Mouse (Mus musculus) embryonic facial prominence, embryonic 15.5 days (tissue): ENCODE measurements around the gene Serpinc1. TPM values are rescaled to one million over a fixed set of nuclear protein-coding genes. Genes with fewer than 3 reads are reported as not detected.
"Not testable (repeated sequence)": the region's sequence is repeated elsewhere in the genome, so short reads cannot be mapped to it uniquely, and the experiment has no call there.

Experiments used
- ATAC-seq: fragments of 200-750 bp; cut with Nextera tagmentation; 2 replicates; pipeline ENCODE4 v1.8.0; 2017; ENCODE audit warnings: low read depth, moderate TSS enrichment; ENCODE audit not compliant: insufficient number of reproducible peaks, low FRiP score, low TSS enrichment
- H3K27ac ChIP-seq: fragments of 300-500 bp; sonication (generic); replicated peaks from 2 replicates; pipeline ENCODE4 v1.5.1; 2015; ENCODE audit warnings: mild to moderate bottlenecking, inconsistent platforms
- H3K27me3 ChIP-seq: fragments of 300-500 bp; sonication (generic); 2 replicates; pipeline ENCODE4 v1.6.1; 2015; ENCODE audit warnings: inconsistent platforms
- H3K36me3 ChIP-seq: fragments of 300-500 bp; sonication (generic); 2 replicates; pipeline ENCODE4 v1.6.1; 2015; ENCODE audit warnings: mild to moderate bottlenecking, inconsistent platforms
- H3K4me1 ChIP-seq: fragments of 300-500 bp; sonication (generic); 2 replicates; pipeline ENCODE4 v1.6.1; 2015; ENCODE audit warnings: inconsistent platforms
- H3K4me2 ChIP-seq: fragments of 300-500 bp; sonication (generic); replicated peaks from 2 replicates; pipeline ENCODE4 v1.6.1; 2015; ENCODE audit warnings: mild to moderate bottlenecking, inconsistent platforms
- H3K4me3 ChIP-seq: fragments of 300-500 bp; sonication (generic); replicated peaks from 2 replicates; pipeline ENCODE4 v1.5.1; 2015; ENCODE audit warnings: mild to moderate bottlenecking, inconsistent platforms
- H3K9ac ChIP-seq: fragments of 300-500 bp; sonication (generic); 2 replicates; pipeline ENCODE4 v1.6.1; 2015; ENCODE audit warnings: inconsistent platforms
- H3K9me3 ChIP-seq: fragments of 300-500 bp; sonication (generic); replicated peaks from 2 replicates; pipeline ENCODE4 v1.6.1; 2016; ENCODE audit warnings: inconsistent platforms
- WGBS: fragments of 180-500 bp; shearing (Covaris S2); methylation state at CpG from one replicate; pipeline ENCODE4 v1.1.7; 2015; 5-methylcytosine and 5-hydroxymethylcytosine counted together
- polyA plus RNA-seq: library from polyadenylated mRNA; unstranded; fragments of >200 nt; fragmentation: Nextera tagmentation; extraction: Ambion mirVana; gene quantifications from 2 replicates; pipeline ENCODE4 v1.2.1, GENCODE M21; 2015

Serpinc1 gene
- polyA plus RNA-seq, 1 experiment from 2014 or later = 2.5 TPM

DNA sequence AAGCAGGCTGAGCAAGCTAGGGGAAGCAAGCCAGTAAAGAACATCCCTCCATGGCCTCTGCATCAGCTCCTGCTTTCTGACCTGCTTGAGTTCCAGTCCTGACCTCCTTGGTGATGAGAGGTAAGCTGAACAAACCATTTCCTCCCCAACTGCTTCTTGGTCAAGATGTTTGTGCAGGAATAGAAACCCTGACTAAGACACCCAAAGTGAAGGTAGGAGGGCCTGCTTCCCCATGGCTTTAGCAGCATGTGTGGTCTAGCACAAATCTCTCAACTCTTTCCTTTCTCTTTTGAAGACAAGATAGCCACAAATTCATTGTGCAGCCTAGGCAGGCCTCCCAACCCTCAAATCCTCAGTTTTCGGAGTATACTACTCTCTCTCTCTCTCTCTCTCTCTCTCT is 6.3 kb downstream of the Serpinc1 start:
- H3K27ac ChIP-seq, H3K36me3 ChIP-seq, ATAC-seq, H3K27me3 ChIP-seq, H3K4me1 ChIP-seq, H3K9me3 ChIP-seq, H3K4me3 ChIP-seq, H3K9ac ChIP-seq, H3K4me2 ChIP-seq: not testable (repeated sequence)
- WGBS = 67% methylated on average over 1 of the region's 1 CpGs

DNA sequence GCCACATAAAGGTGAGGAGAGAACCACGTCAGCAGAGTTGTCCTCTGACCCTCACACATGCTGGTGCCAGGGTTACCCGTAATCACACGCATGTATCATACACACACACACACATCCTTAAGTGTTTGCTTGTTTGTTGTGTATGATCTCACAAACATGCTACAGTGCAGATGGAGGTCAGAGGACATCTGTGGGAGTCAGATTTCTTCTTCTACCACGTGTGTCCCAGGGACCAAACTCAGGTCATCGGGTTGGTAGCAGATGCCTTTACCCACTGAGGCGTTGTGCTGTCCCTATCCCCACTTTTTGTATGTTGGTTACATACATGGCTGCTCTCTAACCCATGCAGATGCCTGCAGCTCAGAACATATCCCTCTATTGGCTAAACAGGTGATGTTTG is 7.1 kb downstream of the Serpinc1 start:
- Histone ChIP-seq H3K27me3 (no peaks in the 10 kb centered on the region), H3K4me2 (no peak overlapping the region), H3K9ac (no peak overlapping the region), H3K4me3 (no peak overlapping the region), H3K4me1 (no peaks in the 10 kb centered on the region), H3K36me3 (no peaks in the 10 kb centered on the region), H3K27ac (no peak overlapping the region), H3K9me3 (no peaks in the 10 kb centered on the region)
- ATAC-seq = no peak
- whole genome bisulfite sequencing = 75% methylated on average over 6 of the region's 6 CpGs

DNA sequence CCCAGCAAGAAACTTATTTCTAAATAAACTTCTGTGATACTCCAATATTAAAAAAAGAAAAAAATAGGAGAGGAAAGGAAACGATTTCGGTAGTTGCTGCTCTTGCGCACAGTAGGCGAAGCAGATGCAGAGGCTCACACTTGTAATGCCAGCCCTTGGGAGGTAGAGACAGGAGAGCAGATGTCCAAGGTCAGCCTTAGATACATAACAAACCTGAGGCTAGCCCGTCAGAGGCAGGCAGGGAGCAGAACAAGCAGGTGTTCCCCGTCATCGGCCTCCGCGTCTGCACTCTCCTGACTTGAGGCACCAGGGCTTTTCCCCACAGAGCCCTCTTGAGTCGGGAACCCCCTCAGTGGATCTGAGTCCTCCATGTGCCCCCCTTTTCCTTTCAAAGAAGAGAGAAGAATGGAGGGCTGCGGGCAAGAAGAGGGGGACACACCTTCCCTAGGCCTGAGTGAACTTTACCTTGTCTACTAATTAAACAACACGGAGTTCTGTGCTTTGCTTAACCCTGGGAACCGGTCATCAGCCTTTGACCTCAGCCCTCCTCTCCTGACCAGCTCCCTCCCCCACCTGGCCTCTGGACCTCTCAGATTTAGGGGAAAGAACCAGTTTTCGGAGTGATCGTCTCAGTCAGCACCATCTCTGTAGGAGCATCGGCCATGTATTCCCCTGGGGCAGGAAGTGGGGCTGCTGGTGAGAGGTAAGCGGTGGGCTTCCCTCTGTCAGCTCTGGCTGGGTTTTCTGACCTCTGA is 8.7 kb downstream of the Serpinc1 start:
- Histone ChIP-seq H3K4me2 (no peak overlapping the region), H3K27me3 (no peaks in the 10 kb centered on the region), H3K9ac (no peak overlapping the region), H3K36me3 (no peaks in the 10 kb centered on the region), H3K9me3 (no peaks in the 10 kb centered on the region), H3K27ac (no peak overlapping the region), H3K4me3 (no peak overlapping the region), H3K4me1 (no peaks in the 10 kb centered on the region)
- 83% methylated on average over 17 of the region's 17 CpGs for WGBS
- ATAC-seq = no peak

DNA sequence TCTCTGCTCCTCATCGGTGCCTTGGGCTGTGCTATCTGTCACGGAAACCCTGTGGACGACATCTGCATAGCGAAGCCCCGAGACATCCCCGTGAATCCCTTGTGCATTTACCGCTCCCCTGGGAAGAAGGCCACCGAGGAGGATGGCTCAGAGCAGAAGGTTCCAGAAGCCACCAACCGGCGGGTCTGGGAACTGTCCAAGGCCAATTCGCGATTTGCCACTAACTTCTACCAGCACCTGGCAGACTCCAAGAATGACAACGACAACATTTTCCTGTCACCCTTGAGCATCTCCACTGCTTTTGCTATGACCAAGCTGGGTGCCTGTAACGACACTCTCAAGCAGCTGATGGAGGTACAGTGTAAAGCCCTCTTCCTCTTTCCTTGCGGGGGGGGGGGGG is 11.0 kb downstream of the Serpinc1 start:
- no peak for ATAC-seq
- Histone ChIP-seq H3K27me3 (no peaks in the 10 kb centered on the region), H3K4me1 (no peaks in the 10 kb centered on the region), H3K27ac (no peak overlapping the region), H3K9me3 (no peaks in the 10 kb centered on the region), H3K9ac (no peak overlapping the region), H3K36me3 (no peaks in the 10 kb centered on the region), H3K4me2 (no peak overlapping the region), H3K4me3 (no peak overlapping the region)
- 88% methylated on average over 15 of the region's 15 CpGs for WGBS

DNA sequence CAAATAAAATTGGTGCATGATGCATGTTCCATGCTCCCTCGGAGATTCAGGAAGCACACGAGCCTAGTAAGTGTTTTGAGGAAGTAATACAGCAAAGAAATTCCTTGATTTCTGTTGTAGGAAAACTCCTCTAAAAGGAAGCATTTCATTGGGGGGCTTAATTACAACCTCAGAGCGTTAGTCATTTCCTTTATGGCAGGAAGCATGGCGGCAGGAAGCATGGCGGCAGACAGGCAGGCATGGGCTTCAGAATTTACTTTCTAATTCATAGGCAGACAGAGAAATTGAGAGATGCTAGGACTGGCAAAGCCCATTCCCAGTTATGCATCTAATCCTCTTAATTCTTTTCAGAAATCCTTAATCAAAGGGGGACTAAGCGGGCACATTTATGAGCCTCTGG is 15.5 kb downstream of the Serpinc1 start:
- Histone ChIP-seq H3K27me3 (no peaks in the 10 kb centered on the region), H3K27ac (no peak overlapping the region), H3K36me3 (no peaks in the 10 kb centered on the region), H3K4me2 (no peak overlapping the region), H3K9ac (no peak overlapping the region), H3K4me3 (no peak overlapping the region), H3K4me1 (no peaks in the 10 kb centered on the region), H3K9me3 (no peaks in the 10 kb centered on the region)
- 79% methylated on average over 6 of the region's 6 CpGs for WGBS
- ATAC-seq = no peak

DNA sequence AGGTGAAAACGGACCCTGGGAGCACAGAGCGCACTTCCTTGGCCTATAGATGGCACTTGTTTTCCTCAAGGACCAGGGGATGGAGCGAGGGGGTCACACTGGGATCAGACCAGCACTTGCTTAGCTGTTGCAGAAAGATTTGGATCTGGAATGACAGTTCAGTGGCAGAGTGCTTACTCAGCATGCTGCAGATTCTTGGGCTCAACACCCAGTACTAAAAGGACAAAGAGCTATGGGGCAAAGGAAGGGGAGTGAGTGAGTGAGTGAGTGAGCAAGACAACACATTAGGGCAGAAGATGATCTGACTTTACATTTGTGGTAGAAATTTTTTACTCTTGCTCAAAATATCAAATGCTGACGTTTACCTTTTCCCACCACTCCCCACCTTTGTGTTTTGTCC is 26.6 kb downstream of the Serpinc1 start:
- no peaks in the 10 kb centered on the region for H3K9me3 ChIP-seq
- WGBS = 81% methylated on average over 4 of the region's 4 CpGs

DNA sequence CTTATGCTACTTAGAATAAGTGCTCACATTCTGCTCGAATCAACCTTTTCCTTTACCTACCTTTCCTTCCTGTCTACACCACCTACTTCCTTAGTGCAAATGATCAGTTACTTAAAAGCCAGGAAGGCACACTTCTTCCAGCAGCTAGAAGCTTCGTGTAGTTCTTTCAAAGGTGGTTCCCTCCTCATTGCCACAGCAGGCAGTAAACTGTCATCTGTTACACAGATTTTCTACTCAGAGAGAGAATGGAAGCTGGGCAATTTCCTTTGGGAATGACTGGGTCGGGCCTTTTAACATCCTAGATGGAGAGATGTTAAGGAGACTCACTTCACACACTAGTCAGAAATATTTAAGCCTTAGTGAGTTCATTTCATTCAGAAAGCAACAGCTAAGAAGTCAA is 27.1 kb downstream of the Serpinc1 start:
- Histone ChIP-seq H3K36me3 (peaks cover 7% of the 10 kb centered on the region; the same call in 1 of the 2 replicates), H3K4me3 (no peak overlapping the region), H3K9ac (no peak overlapping the region), H3K27ac (no peak overlapping the region), H3K27me3 (no peaks in the 10 kb centered on the region), H3K4me2 (no peak overlapping the region), H3K4me1 (peaks cover 15% of the 10 kb centered on the region; the same call in 1 of the 2 replicates), H3K9me3 (no peaks in the 10 kb centered on the region)
- no peak for ATAC-seq
- 50% methylated on average over 3 of the region's 3 CpGs for WGBS

More for the DNA sequence above, 26.6 kb downstream of the Serpinc1 start:
- Histone ChIP-seq H3K4me3 (no peak overlapping the region), H3K4me2 (no peak overlapping the region), H3K9ac (no peak overlapping the region), H3K27me3 (no peaks in the 10 kb centered on the region), H3K27ac (no peak overlapping the region), H3K36me3 (peaks cover 7% of the 10 kb centered on the region; the same call in 1 of the 2 replicates), H3K4me1 (peaks cover 15% of the 10 kb centered on the region; the same call in 1 of the 2 replicates)
- no peak for ATAC-seq

DNA sequence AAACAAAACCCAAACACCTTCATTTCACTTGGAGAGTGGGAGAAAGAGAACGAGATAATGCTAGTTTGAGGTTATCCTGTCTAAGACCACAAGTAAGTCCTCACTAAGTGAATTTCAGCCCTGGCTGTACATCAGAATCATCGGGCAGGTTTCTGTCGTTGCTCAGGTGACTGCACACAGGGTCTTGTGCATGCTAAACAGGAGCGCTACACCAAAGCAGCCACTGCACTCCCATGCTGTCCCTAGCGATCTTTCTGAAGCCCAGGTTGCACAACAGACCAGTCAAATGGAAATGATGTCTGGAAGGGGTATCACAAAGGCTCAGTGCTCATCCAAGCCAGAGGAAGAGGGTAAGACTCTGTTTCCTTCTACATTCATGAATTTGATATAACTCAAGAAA is 28.1 kb downstream of the Serpinc1 start:
- Histone ChIP-seq H3K4me3 (no peak overlapping the region), H3K27me3 (no peaks in the 10 kb centered on the region), H3K9ac (no peak overlapping the region), H3K4me2 (no peak overlapping the region), H3K9me3 (no peaks in the 10 kb centered on the region), H3K36me3 (peaks cover 9% of the 10 kb centered on the region; the same call in 1 of the 2 replicates), H3K27ac (no peak overlapping the region), H3K4me1 (peaks cover 15% of the 10 kb centered on the region; the same call in 1 of the 2 replicates)
- ATAC-seq = no peak
- WGBS = 84% methylated on average over 5 of the region's 5 CpGs

DNA sequence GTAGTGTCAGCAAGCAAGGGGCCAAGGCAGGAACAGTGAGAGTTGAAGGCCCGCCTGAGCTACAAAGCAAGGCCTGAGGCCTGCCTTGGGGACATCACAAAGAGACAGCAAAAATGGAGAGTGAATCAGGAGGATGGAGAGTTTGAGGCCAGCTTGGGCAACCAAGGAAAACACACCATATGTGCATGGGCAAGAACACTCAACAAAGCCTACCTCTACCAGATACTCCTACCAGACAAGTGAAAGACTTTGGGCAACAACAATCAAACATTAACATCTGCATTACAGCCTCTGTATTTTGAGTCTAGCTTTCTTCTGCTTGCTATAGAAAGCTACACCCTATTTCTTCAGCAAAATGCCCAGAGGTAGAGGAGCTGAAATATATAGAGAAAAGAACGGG is 29.7 kb downstream of the Serpinc1 start:
- Histone ChIP-seq H3K36me3 (peaks cover 21% of the 10 kb centered on the region), H3K9me3 (no peaks in the 10 kb centered on the region), H3K4me1 (peaks cover 15% of the 10 kb centered on the region; the same call in 1 of the 2 replicates), H3K27me3 (no peaks in the 10 kb centered on the region), H3K4me3 (no peak overlapping the region), H3K9ac (no peak overlapping the region), H3K27ac (no peak overlapping the region), H3K4me2 (no peak overlapping the region)
- ATAC-seq = no peak
- 94% methylated on average over 2 of the region's 2 CpGs for WGBS

DNA sequence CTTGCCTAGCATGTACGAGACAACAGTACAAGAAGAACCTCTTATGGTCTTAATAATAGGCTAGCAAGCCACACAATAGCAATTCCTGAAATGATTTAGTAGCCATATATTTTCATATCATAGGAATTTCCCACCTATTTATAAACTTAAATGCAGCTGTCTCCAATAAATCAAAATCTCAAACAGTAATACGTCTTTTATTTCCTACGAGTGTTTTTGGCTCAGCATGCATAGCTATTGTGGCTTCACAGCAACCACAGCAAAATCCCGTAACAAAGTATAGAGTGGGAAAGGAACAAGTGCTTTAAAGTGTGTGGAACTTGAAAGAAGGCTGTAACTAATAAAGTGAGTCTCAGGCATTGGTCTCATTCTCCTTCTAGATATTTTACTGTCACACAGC is 32.1 kb downstream of the Serpinc1 start:
- 44% methylated on average over 4 of the region's 4 CpGs for WGBS
- Histone ChIP-seq H3K27ac (no peak overlapping the region), H3K9me3 (no peaks in the 10 kb centered on the region), H3K36me3 (peaks cover 20% of the 10 kb centered on the region), H3K4me2 (no peak overlapping the region), H3K9ac (no peak overlapping the region), H3K27me3 (no peaks in the 10 kb centered on the region), H3K4me1 (0 out of 2 replicates have a peak, but pooled peaks cover 2% of the 10 kb centered on the region), H3K4me3 (no peak overlapping the region)
- ATAC-seq = no peak

DNA sequence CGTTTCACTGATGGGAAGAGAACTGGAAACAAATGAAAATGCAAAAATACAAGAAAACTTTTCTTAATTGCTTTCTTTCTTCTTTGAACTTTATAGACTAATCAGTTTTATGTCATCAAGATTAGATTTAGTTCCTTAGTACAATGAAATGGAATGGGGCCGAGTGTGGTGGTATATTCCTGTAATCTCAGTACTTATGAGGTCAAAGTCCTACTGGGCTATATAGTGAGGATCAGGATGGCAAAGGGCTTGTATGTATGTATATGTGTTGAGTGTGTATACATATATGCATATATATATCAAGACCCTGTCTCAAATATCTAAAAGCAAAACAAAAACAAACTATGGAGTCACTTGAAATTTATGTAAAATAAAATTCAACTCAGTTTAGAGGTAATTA is 38.0 kb downstream of the Serpinc1 start:
- Histone ChIP-seq H3K27me3 (no peaks in the 10 kb centered on the region), H3K36me3 (peaks cover 31% of the 10 kb centered on the region), H3K4me1 (no peaks in the 10 kb centered on the region), H3K4me3 (no peak overlapping the region), H3K9ac (no peak overlapping the region), H3K27ac (no peak overlapping the region), H3K9me3 (no peaks in the 10 kb centered on the region), H3K4me2 (no peak overlapping the region)
- ATAC-seq = no peak
- WGBS = 86% methylated on average over 2 of the region's 2 CpGs

DNA sequence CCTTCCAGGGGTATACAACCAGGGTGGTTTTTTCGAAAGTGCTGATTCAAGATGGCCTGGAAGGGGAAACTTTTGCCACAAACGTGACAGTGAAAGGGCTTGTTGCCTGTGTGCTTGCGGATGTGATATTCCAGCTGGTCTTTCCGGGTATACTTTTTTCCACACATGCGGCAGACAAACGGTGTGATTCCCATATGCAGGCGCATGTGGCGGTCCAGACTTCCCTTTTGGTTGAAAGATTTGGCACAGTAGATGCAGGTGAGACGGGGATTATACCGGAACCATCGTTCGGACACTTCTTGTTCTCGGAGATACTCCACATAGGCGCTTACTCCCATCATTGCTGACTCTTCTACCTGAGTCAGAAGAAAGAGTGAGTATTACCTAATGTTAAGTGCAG is 41.7 kb downstream of the Serpinc1 start:
- H3K27me3 ChIP-seq = no peaks in the 10 kb centered on the region
- H3K4me2 ChIP-seq = no peak overlapping the region
- H3K36me3 ChIP-seq = peaks cover 18% of the 10 kb centered on the region
- H3K4me1 ChIP-seq = no peaks in the 10 kb centered on the region; the same call in 1 of the 2 replicates
- no peak overlapping the region for H3K4me3 ChIP-seq
- 96% methylated on average over 14 of the region's 14 CpGs for WGBS
- H3K27ac ChIP-seq = no peak overlapping the region
- no peaks in the 10 kb centered on the region for H3K9me3 ChIP-seq
- H3K9ac ChIP-seq = no peak overlapping the region
- ATAC-seq = no peak
